8 mouse cellular contexts compared by ENCODE assay signal in the genomic region with DNA sequence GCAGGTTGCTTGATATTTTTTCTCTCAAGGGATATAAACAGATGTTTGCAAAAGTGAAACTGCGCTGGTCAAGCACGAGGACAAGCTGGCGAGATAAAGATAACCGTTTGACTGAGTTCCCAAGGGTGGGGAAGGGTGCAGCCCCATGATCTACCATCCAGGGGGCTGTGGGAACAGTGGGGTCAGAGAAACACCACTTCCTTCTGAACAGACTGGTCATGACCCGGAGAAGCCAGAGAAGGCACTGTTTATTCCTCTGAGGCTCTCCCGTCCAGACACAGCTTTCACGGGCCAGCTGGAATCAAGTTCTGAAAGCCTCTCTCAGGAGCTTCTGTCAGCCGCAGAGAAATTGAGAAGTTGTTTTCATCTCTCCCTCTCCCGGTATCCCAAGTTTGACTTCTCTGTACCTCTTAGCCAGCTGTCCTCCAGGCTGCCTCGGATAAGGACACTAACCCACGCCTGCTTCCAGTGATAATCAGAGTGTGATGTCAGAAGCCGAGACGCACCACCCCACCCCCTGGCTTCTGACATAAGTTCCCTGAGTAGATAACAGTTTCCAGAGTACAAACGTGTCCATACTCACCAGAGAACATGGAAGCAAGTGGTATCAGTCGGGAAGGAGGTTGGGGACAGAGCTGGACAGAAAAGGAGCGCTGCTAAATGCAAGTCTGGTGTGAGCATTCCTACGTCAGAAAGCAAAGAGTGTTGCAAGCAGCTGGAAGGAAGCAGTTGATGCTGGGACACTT. TPM values are rescaled to one million over a fixed set of nuclear protein-coding genes. Genes with fewer than 3 reads are reported as not detected.
DNase-seq lines count a peak whose midpoint lies in the region; ATAC-seq and TF ChIP-seq lines count a peak whose summit lies in the region.

A gene (minus strand): TSS at position 722 of the 746 bp plus-strand sequence.

- H3K4me3 ChIP-seq in heart, postnatal 0 days (ENCODE audit: low read depth, low read length) = peak within 1 kb of the TSS; percentile 55
- peak within 1 kb of the TSS; percentile 92 for H3K4me3 ChIP-seq in megakaryocyte, embryonic 14.5 days (replicated peaks)

- TF ChIP-seq CTCF in heart, postnatal 0 days (IDR thresholded peaks at IDR 0.05; ENCODE audit: low read depth) = no peak

- peak within 1 kb of the TSS; percentile 52 for H3K9ac ChIP-seq in heart, postnatal 0 days (replicated peaks; ENCODE audit: low read depth, low read length)

- DNase-seq in 3134 (ENCODE audit: extremely low read depth, insufficient read length, low spot score) = peak; percentile 30
- peak; percentile 49 for DNase-seq in Muller cell, postnatal 12 days (ENCODE audit: inconsistent ontology term)
- peak; percentile 80 for DNase-seq in heart, postnatal 0 days (ENCODE audit: low spot score)
- DNase-seq in kidney, postnatal 25 days = peak; percentile 47 to 60
- DNase-seq in spleen, postnatal 4 days (ENCODE audit: low spot score in 2 of 2) = peak; percentile 81 to 82
- DNase-seq in thymus, postnatal 0 days (ENCODE audit: low spot score) = no peak

- H3K27me3 ChIP-seq in heart, postnatal 0 days (ENCODE audit: control insufficient read depth, insufficient read depth, low read length) = no peaks in the 10 kb centered on the region
- H3K27me3 ChIP-seq in megakaryocyte, embryonic 14.5 days (replicated peaks) = peaks cover 32% of the 10 kb centered on the region

- H3K4me1 ChIP-seq in heart, postnatal 0 days (ENCODE audit: control insufficient read depth, insufficient read depth) = peaks cover 23% of the 10 kb centered on the region; the same call in 1 of the 2 replicates
- H3K4me1 ChIP-seq in megakaryocyte, embryonic 14.5 days = peaks cover 55% of the 10 kb centered on the region

- ATAC-seq in erythroblast, adult 5-6 weeks (replicated peaks; ENCODE audit: low FRiP score, poor library complexity, severe bottlenecking) = peak; percentile 90
- peak; percentile 73 for ATAC-seq in heart, postnatal 0 days (ENCODE audit: insufficient read depth, low read depth)

- WGBS in heart, postnatal 0 days = under 1% methylated on average over 17 of the region's 17 CpGs

- H3K27ac ChIP-seq in heart, postnatal 0 days (ENCODE audit: low read depth) = peak within 1 kb of the TSS; percentile 69

- no peak for TF ChIP-seq EP300 in heart, postnatal 0 days (IDR thresholded peaks at IDR 0.05; ENCODE audit: low read depth)

- H3K9me3 ChIP-seq in heart, postnatal 0 days (replicated peaks; ENCODE audit: control insufficient read depth, low read length) = no peaks in the 10 kb centered on the region
- no peaks in the 10 kb centered on the region for H3K9me3 ChIP-seq in megakaryocyte, embryonic 14.5 days

- peak within 1 kb of the TSS; percentile 85 for H3K4me2 ChIP-seq in heart, postnatal 0 days (ENCODE audit: low read depth, low read length)

- H3K36me3 ChIP-seq in heart, postnatal 0 days (replicated peaks; ENCODE audit: control insufficient read depth, insufficient read depth, low read length) = no peaks in the 10 kb centered on the region
- peaks cover 4% of the 10 kb centered on the region for H3K36me3 ChIP-seq in megakaryocyte, embryonic 14.5 days (replicated peaks; ENCODE audit: low read length)

RNA-seq across cellular contexts. Expression of the gene that starts here (rescaled TPM):
- total RNA-seq in erythroblast, adult 5-6 weeks (2015; ENCODE audit: low replicate concordance) = 32.7 and 39.5 TPM in 2 replicates
- total RNA-seq in erythroblast, adult 5-6 weeks (2017; ENCODE audit: low replicate concordance) = 43.8 and 65.4 TPM in 2 replicates
- total RNA-seq in heart, postnatal 0 days (2014; rRNA removed; ENCODE audit: low replicate concordance) = 7.6 and 8.5 TPM in 2 replicates
- polyA plus RNA-seq in heart, postnatal 0 days (2015; fragmentation: Nextera tagmentation; extraction: Ambion mirVana) = 9.9 and 11.6 TPM in 2 replicates
- polyA plus RNA-seq in megakaryocyte, embryonic 14.5 days (2012; ENCODE audit: insufficient read depth, low replicate concordance) = 1.6 TPM in 1 of 2 replicates, not detected in the other
- polyA plus RNA-seq in thymus, postnatal 0 days (2015; fragmentation: Nextera tagmentation; extraction: Ambion mirVana) = 1.6 and 2.5 TPM in 2 replicates
